Mouse (Mus musculus) lung, postnatal 0 days (tissue): ENCODE measurements at regions not wholly inside any gene's neighbourhood (a gene's known extent, or its start where the extent isn't known, plus 50 kb on each side); places are given as distances from the start of the nearest gene placed in this dataset.

Source experiments
- ATAC-seq: fragments of 200-750 bp; cut with Nextera tagmentation; 2 replicates; pipeline ENCODE4 v1.8.0; 2017; ENCODE audit warnings: moderate library complexity
- DNase-seq: peaks from one replicate; pipeline ENCODE4 v3.0.0-alpha.2; 2016; ENCODE audit warnings: low spot score
- H3K27ac ChIP-seq: fragments of 300-500 bp; sonication (generic); 2 replicates; pipeline ENCODE4 v1.5.1; 2014; ENCODE audit warnings: antibody characterized with exemption, mild to moderate bottlenecking, low read length, mixed read lengths
- H3K27me3 ChIP-seq: fragments of 300-500 bp; sonication (generic); replicated peaks from 2 replicates; pipeline ENCODE4 v1.6.1; 2014; ENCODE audit warnings: low read length, mixed read lengths; ENCODE audit not compliant: insufficient read depth
- H3K36me3 ChIP-seq: fragments of 300-500 bp; sonication (generic); 2 replicates; pipeline ENCODE4 v1.6.1; 2014; ENCODE audit warnings: low read length, mixed read lengths; ENCODE audit not compliant: insufficient read depth
- H3K4me1 ChIP-seq: fragments of 300-500 bp; sonication (generic); 2 replicates; pipeline ENCODE4 v1.6.1; 2014; ENCODE audit warnings: antibody characterized with exemption, low read depth, low read length, mixed read lengths; ENCODE audit not compliant: insufficient read depth
- H3K4me2 ChIP-seq: fragments of 300-500 bp; sonication (generic); replicated peaks from 2 replicates; pipeline ENCODE4 v1.6.1; 2014; ENCODE audit warnings: low read depth, mild to moderate bottlenecking, low read length, moderate library complexity, mixed read lengths
- H3K4me3 ChIP-seq: fragments of 300-500 bp; sonication (generic); 2 replicates; pipeline ENCODE4 v1.5.1; 2014; ENCODE audit warnings: low read depth, low read length
- H3K9ac ChIP-seq: fragments of 300-500 bp; sonication (generic); replicated peaks from 2 replicates; pipeline ENCODE4 v1.6.1; 2014; ENCODE audit warnings: low read depth, mild to moderate bottlenecking
- H3K9me3 ChIP-seq: fragments of 300-500 bp; sonication (generic); 2 replicates; pipeline ENCODE4 v1.6.1; 2016; ENCODE audit warnings: low read length, mixed read lengths
- CTCF ChIP-seq: IDR thresholded peaks from 2 replicates; pipeline ENCODE4 v1.5.1; 2016; ENCODE audit warnings: antibody characterized with exemption, mild to moderate bottlenecking
- EP300 ChIP-seq: IDR thresholded peaks from 2 replicates; pipeline ENCODE4 v1.6.1; 2016; ENCODE audit warnings: antibody characterized with exemption, mild to moderate bottlenecking, control low read depth
- WGBS: fragments of 180-500 bp; shearing (Covaris S2); extraction: QIAGEN DNeasy Blood & Tissue Kit; methylation state at CpG from one replicate; pipeline ENCODE4 v1.1.7; 2014; 5-methylcytosine and 5-hydroxymethylcytosine counted together

GRCm38 (mm10) chr8:41472233-41472632 is 55.4 kb upstream of the Frg1 start:
- no peak for DNase-seq
- no peak overlapping the region for H3K4me3 ChIP-seq
- H3K9ac ChIP-seq: no peak overlapping the region
- no peaks in the 10 kb centered on the region for H3K27me3 ChIP-seq
- ATAC-seq: no peak
- H3K36me3 ChIP-seq: no peaks in the 10 kb centered on the region
- WGBS: 94% methylated on average over 3 of the region's 3 CpGs
- no peaks in the 10 kb centered on the region for H3K9me3 ChIP-seq
- H3K27ac ChIP-seq: no peak overlapping the region
- no peak overlapping the region for H3K4me2 ChIP-seq
- TF ChIP-seq EP300 (no peak), CTCF (no peak)
- no peaks in the 10 kb centered on the region for H3K4me1 ChIP-seq
